Mouse (Mus musculus) small intestine, adult 2 months (tissue): ENCODE results near the gene Hcls1.

Experiments used
- CTCF ChIP-seq: fragments of 200-500 bp; IDR thresholded peaks from 2 replicates; pipeline ENCODE4 v1.5.1; 2012; ENCODE audit warnings: low read depth, mild to moderate bottlenecking, control low read depth, inconsistent platforms, low read length, moderate library complexity, mixed read lengths; ENCODE audit not compliant: insufficient replicate concordance, insufficient read length; ENCODE audit errors: extremely low read depth
- POLR2A ChIP-seq: fragments of 200-500 bp; IDR thresholded peaks from 2 replicates; pipeline ENCODE4 v1.6.1; 2012; ENCODE audit warnings: low read depth, mild to moderate bottlenecking, control low read depth, inconsistent platforms, low read length, moderate library complexity

DNA sequence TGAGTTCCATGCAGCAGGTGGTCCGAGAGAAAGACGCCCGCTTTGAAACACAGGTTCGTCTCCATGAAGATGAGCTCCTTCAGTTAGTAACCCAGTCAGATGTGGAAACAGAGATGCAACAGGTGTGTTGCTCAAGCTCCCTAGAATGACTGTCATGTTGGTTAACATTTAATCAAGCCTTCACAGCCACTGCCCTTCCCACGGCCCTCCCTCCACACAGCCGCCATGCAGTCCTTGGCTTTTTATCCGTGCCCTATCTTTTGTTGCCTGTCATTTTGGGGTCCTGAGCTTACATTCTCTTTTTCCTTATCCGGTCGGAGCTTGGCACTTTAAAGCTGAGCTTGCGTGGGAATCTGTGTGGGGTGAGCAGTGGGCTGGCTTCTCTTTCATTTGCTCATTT, 41.5 kb upstream of the Hcls1 start:
- no peak for TF ChIP-seq POLR2A
- TF ChIP-seq CTCF = no peak
